Mouse (Mus musculus) induced T-regulatory cell, adult 2 months (primary cell): ENCODE data around the gene Gm10722.
"Not testable (repeated sequence)": the region's sequence is repeated elsewhere in the genome, so short reads cannot be mapped to it uniquely, and the experiment has no call there.

Source experiments
- DNase-seq: peaks from one replicate; pipeline ENCODE4 v3.0.0-alpha.2; 2012; ENCODE audit warnings: low read depth

Gene Gm10722

DNA sequence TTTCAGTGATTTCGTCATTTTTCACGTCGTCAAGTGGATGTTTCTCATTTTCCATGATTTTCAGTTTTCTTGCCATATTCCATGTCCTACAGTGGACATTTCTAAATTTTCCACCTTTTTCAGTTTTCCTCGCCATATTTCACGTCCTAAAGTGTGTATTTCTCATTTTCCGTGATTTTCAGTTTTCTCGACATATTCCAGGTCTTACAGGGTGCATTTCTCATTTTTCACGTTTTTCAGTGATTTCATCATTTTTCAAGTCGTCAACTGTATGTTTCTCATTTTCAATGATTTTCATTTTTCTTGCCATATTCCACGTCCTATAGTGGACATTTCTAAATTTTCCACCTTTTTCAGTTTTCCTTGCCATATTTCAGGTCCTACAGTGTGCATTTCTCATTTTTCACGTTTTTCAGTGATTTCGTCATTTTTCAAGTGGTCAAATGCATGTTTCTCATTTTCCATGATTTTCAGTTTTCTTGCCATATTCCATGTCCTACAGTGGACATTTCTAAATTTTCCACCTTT is at the start of gene Gm10722:
Gm10722 (plus strand) TSS at position 478 of the 528 bp plus-strand sequence.
- peak; percentile 68 for DNase-seq

DNA sequence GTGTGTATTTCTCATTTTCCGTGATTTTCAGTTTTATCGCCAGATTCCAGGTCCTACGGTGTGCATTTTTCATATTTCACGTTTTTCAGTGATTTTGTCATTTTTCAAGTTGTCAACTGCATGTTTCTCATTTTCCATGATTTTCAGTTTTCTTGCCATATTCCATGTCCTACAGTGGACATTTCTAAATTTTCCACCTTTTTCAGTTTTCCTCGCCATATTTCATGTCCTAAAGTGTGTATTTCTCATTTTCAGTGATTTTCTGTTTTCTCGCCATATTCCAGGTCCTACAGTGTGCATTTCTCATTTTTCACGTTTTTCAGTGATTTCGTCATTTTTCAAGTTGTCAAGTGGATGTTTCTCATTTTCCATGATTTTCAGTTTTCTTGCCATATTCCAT is 284 bp downstream of the Gm10722 start:
- not testable (repeated sequence) for DNase-seq

DNA sequence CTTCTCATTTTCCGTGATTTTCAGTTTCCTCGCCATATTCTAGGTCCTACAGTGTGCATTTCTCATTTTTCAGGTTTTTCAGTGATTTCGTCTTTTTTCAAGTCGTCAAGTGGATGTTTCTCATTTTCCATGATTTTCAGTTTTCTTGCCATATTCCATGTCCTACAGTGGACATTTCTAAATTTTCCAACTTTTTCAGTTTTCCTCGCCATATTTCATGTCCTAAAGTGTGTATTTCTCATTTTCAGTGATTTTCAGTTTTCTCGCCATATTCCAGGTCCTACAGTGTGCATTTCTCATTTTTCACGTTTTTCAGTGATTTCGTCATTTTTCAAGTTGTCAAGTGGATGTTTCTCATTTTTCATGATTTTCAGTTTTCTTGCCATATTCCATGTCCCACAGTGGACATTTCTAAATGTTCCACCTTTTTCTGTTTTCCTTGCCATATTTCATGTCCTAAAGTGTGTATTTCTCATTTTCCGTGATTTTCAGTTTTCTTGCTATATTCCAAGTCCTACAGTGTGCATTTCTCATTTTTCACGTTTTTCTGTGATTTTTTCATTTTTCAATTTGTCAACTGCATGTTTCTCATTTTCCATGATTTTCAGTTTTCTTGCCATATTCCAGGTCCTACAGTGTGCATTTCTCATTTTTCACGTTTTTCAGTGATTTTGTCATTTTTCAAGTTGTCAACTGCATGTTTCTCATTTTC is 1.4 kb downstream of the Gm10722 start:
- DNase-seq, result peak; percentile 41

DNA sequence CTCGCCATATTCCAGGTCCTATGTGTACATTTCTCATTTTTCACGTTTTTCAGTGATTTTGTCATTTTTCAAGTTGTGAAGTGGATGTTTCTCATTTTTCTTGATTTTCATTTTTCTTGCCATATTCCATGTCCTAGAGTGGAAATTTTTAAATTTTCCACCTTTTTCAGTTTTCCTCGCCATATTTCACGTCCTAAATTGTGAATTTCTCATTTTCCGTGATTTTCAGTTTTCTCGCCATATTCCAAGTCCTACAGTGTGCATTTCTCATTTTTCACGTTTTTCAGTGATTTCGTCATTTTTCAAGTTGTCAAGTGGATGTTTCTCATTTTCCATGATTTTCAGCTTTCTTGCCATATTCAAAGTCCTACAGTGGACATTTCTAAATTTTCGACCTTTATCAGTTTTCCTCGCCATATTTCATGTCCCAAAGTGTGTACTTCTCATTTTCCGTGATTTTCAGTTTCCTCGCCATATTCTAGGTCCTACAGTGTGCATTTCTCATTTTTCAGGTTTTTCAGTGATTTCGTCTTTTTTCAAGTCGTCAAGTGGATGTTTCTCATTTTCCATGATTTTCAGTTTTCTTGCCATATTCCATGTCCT is 2.2 kb downstream of the Gm10722 start, which contains the start of gene Gm11168:
Gm11168 (plus strand) TSS at position 553 of the 603 bp plus-strand sequence.
- DNase-seq, result not testable (repeated sequence)

DNA sequence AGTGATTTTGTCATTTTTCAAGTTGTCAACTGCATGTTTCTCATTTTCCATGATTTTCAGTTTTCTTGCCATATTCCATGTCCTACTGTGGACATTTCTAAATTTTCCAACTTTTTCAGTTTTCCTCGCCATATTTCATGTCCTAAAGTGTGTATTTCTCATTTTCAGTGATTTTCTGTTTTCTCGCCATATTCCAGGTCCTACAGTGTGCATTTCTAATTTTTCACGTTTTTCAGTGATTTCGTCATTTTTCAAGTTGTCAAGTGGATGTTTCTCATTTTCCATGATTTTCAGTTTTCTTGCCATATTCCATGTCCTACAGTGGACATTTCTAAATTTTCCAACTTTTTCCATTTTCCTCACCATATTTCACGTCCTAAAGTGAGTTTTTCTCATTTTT is 5.5 kb downstream of the Gm10722 start:
- DNase-seq, result not testable (repeated sequence)

DNA sequence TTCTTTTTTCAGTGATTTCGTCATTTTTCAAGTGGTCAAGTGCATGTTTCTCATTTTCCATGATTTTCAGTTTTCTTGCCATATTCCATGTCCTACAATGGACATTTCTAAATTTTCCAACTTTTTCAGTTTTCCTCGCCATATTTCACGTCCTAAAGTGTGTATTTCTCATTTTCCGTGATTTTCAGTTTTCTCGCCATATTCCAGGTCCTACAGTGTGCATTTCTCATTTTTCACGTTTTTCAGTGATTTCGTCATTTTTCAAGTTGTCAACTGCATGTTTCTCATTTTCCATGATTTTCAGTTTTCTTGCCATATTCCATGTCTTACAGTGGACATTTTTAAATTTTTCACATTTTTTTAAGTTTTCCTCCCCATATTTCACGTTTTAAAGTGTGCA is 5.9 kb downstream of the Gm10722 start:
- DNase-seq, result not testable (repeated sequence)

DNA sequence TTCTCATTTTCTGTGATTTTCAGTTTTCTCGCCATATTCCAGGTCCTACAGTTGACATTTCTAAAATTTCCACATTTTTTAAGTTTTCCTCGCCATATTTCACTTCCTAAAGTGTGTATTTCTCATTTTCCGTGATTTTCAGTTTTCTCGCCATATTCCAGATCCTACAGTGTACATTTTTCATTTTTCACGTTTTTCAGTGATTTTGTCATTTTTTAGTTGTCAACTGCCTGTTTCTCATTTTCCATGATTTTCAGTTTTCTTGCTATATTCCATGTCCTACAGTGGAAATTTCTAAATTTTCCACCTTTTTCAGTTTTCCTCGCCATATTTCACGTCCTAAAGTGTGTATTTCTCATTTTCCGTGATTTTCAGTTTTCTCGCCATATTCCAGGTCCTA is 6.5 kb downstream of the Gm10722 start:
- peak; percentile 36 for DNase-seq

DNA sequence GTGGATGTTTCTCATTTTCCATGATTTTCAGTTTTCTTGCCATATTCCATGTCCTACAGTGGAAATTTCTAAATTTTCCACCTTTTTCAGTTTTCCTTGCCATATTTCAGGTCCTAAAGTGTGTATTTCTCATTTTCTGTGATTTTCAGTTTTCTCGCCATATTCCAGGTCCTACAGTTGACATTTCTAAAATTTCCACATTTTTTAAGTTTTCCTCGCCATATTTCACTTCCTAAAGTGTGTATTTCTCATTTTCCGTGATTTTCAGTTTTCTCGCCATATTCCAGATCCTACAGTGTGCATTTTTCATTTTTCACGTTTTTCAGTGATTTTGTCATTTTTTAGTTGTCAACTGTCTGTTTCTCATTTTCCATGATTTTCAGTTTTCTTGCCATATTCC is 8.6 kb downstream of the Gm10722 start:
- not testable (repeated sequence) for DNase-seq

DNA sequence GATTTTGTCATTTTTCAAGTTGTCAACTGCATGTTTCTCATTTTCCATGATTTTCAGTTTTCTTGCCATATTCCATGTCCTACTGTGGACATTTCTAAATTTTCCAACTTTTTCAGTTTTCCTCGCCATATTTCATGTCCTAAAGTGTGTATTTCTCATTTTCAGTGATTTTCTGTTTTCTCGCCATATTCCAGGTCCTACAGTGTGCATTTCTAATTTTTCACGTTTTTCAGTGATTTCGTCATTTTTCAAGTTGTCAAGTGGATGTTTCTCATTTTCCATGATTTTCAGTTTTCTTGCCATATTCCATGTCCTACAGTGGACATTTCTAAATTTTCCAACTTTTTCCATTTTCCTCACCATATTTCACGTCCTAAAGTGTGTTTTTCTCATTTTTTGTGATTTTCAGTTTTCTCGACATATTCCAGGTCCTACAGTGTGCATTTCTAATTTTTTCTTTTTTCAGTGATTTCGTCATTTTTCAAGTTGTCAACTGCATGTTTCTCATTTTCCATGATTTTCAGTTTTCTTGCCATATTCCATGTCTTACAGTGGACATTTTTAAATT is 11.4 kb downstream of the Gm10722 start:
- not testable (repeated sequence) for DNase-seq

DNA sequence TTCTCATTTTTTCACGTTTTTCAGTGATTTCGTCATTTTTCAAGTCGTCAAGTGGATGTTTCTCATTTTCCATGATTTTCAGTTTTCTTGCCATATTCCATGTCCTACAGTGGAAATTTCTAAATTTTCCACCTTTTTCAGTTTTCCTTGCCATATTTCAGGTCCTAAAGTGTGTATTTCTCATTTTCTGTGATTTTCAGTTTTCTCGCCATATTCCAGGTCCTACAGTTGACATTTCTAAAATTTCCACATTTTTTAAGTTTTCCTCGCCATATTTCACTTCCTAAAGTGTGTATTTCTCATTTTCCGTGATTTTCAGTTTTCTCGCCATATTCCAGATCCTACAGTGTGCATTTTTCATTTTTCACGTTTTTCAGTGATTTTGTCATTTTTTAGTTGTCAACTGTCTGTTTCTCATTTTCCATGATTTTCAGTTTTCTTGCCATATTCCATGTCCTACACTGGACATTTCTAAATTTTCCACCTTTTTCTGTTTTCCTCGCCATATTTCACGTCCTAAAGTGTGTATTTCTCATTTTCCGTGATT is 12.1 kb downstream of the Gm10722 start, which contains the start of gene Gm10721:
Gm10721 (plus strand) TSS at position 408 of the 547 bp plus-strand sequence.
- DNase-seq, result not testable (repeated sequence)

DNA sequence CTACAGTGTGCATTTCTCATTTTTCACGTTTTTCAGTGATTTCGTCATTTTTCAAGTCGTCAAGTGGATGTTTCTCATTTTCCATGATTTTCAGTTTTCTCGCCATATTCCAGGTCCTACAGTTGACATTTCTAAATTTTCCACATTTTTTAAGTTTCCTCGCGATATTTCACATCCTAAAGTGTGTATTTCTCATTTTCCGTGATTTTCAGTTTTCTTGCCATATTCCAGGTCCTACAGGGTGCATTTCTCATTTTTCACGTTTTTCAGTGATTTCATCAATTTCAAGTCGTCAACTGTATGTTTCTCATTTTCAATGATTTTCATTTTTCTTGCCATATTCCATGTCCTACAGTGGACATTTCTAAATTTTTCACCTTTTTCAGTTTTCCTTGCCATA is 14.6 kb downstream of the Gm10722 start, which contains the start of gene Gm10720:
Gm10720 (plus strand) TSS at position 301 of the 400 bp plus-strand sequence.
- DNase-seq, result not testable (repeated sequence)

DNA sequence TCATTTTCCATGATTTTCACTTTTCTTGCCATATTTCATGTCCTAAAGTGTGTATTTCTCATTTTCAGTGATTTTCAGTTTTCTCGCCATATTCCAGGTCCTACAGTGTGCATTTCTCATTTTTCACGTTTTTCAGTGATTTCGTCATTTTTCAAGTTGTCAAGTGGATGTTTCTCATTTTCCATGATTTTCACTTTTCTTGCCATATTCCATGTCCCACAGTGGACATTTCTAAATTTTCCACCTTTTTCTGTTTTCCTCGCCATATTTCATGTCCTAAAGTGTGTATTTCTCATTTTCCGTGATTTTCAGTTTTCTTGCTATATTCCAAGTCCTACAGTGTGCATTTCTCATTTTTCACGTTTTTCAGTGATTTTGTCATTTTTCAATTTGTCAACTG is 15.2 kb downstream of the Gm10722 start:
- not testable (repeated sequence) for DNase-seq

DNA sequence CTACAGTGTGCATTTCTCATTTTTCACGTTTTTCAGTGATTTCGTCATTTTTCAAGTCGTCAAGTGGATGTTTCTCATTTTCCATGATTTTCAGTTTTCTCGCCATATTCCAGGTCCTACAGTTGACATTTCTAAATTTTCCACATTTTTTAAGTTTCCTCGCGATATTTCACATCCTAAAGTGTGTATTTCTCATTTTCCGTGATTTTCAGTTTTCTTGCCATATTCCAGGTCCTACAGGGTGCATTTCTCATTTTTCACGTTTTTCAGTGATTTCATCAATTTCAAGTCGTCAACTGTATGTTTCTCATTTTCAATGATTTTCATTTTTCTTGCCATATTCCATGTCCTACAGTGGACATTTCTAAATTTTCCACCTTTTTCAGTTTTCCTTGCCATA is 16.4 kb downstream of the Gm10722 start, which contains the start of gene Gm10719:
Gm10719 (plus strand) TSS at position 301 of the 400 bp plus-strand sequence.
- not testable (repeated sequence) for DNase-seq

DNA sequence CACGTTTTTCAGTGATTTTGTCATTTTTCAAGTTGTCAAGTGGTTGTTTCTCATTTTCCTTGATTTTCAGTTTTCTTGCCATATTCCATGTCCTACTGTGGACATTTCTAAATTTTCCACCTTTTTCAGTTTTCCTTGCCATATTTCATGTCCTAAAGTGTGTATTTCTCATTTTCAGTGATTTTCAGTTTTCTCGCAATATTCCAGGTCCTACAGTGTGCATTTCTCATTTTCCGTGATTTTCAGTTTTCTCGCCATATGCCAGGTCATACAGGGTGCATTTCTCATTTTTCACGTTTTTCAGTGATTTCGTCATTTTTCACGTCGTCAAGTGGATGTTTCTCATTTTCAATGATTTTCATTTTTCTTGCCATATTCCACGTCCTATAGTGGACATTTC is 18.2 kb downstream of the Gm10722 start:
- not testable (repeated sequence) for DNase-seq

DNA sequence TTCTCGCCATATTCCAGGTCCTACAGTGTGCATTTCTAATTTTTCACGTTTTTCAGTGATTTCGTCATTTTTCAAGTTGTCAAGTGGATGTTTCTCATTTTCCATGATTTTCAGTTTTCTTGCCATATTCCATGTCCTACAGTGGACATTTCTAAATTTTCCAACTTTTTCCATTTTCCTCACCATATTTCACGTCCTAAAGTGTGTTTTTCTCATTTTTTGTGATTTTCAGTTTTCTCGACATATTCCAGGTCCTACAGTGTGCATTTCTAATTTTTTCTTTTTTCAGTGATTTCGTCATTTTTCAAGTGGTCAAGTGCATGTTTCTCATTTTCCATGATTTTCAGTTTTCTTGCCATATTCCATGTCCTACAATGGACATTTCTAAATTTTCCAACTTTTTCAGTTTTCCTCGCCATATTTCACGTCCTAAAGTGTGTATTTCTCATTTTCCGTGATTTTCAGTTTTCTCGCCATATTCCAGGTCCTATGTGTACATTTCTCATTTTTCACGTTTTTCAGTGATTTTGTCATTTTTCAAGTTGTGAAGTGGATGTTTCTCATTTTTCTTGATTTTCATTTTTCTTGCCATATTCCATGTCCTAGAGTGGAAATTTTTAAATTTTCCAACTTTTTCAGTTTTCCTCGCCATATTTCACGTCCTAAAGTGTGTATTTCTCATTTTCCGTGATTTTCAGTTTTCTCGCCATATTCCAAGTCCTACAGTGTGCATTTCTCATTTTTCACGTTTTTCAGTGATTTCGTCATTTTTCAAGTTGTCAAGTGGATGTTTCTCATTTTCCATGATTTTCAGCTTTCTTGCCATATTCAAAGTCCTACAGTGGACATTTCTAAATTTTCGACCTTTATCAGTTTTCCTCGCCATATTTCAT is 19.4 kb downstream of the Gm10722 start:
- not testable (repeated sequence) for DNase-seq

DNA sequence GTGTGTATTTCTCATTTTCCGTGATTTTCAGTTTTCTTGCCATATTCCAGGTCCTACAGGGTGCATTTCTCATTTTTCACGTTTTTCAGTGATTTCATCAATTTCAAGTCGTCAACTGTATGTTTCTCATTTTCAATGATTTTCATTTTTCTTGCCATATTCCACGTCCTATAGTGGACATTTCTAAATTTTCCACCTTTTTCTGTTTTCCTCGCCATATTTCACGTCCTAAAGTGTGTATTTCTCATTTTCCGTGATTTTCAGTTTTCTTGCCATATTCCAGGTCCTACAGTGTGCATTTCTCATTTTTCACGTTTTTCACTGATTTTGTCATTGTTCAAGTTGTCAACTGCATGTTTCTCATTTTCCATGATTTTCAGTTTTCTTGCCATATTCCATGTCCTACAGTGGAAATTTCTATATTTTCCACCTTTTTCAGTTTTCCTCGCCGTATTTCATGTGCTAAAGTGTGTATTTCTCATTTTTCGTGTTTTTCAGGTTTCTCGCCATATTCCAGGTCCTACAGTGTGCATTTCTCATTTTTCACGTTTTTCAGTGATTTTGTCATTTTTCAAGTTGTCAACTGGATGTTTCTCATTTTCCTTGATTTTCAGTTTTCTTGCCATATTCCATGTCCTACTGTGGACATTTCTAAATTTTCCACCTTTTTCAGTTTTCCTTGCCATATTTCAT is 21.7 kb downstream of the Gm10722 start:
- DNase-seq, result peak; percentile 40

DNA sequence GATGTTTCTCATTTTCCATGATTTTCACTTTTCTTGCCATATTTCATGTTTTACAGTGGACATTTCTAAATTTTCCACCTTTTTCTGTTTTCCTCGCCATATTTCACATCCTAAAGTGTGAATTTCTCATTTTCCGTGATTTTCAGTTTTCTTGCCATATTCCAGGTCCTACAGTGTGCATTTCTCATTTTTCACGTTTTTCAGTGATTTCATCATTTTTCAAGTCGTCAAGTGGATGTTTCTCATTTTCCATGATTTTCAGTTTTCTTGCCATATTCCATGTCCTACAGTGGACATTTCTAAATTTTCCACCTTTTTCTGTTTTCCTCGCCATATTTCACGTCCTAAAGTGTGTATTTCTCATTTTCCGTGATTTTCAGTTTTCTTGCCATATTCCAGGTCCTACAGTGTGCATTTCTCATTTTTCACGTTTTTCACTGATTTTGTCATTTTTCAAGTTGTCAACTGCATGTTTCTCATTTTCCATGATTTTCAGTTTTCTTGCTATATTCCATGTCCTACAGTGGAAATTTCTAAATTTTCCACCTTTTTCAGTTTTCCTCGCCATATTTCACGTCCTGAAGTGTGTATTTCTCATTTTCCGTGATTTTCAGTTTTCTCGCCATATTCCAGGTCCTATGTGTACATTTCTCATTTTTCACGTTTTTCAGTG is 22.7 kb downstream of the Gm10722 start, which contains the start of gene Gm10718:
Gm10718 (plus strand) TSS at position 236 of the 673 bp plus-strand sequence.
- DNase-seq, result not testable (repeated sequence)

DNA sequence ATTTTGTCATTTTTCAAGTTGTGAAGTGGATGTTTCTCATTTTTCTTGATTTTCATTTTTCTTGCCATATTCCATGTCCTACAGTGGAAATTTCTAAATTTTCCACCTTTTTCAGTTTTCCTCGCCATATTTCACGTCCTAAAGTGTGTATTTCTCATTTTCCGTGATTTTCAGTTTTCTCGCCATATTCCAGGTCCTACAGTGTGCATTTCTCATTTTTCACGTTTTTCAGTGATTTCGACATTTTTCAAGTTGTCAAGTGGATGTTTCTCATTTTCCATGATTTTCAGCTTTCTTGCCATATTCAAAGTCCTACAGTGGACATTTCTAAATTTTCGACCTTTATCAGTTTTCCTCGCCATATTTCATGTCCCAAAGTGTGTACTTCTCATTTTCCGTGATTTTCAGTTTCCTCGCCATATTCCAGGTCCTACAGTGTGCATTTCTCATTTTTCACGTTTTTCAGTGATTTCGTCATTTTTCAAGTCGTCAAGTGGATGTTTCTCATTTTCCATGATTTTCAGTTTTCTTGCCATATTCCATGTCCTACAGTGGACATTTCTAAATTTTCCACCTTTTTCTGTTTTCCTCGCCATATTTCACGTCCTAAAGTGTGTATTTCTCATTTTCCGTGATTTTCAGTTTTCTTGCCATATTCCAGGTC is 23.4 kb downstream of the Gm10722 start:
- not testable (repeated sequence) for DNase-seq

DNA sequence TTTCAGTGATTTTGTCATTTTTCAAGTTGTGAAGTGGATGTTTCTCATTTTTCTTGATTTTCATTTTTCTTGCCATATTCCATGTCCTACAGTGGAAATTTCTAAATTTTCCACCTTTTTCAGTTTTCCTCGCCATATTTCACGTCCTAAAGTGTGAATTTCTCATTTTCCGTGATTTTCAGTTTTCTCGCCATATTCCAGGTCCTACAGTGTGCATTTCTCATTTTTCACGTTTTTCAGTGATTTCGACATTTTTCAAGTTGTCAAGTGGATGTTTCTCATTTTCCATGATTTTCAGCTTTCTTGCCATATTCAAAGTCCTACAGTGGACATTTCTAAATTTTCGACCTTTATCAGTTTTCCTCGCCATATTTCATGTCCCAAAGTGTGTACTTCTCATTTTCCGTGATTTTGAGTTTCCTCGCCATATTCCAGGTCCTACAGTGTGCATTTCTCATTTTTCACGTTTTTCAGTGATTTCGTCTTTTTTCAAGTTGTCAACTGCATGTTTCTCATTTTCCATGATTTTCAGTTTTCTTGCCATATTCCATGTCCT is 24.3 kb downstream of the Gm10722 start, which contains the start of gene Gm10717:
Gm10717 (plus strand) TSS at position 506 of the 556 bp plus-strand sequence.
- DNase-seq, result not testable (repeated sequence)
